Mouse (Mus musculus) cortical plate, adult 2 months (tissue): Measurements from ENCODE around the gene Thsd7b.

ENCODE experiments used
- CTCF ChIP-seq: fragments of 200-500 bp; IDR thresholded peaks from 2 replicates; pipeline ENCODE4 v1.5.1; 2011; ENCODE audit warnings: mild to moderate bottlenecking, control low read depth, low read length; ENCODE audit not compliant: insufficient read depth; ENCODE audit errors: extremely low read depth
- POLR2A ChIP-seq: fragments of 200-500 bp; IDR thresholded peaks from 2 replicates; pipeline ENCODE4 v1.6.1; 2011; ENCODE audit warnings: mild to moderate bottlenecking, low read length, control low read depth; ENCODE audit not compliant: insufficient read depth; ENCODE audit errors: extremely low read depth

- TF ChIP-seq POLR2A, result no peak
- TF ChIP-seq CTCF, result no peak
Observed at GRCm38 (mm10) chr1:130130901-130131300, 857.8 kb downstream of the Thsd7b start.
